Mouse (Mus musculus) lung, postnatal 25 days (tissue): ENCODE results near the gene Cpsf6.

Source experiments
- DNase-seq: peaks from one replicate; pipeline ENCODE4 v3.0.0; 2022; ENCODE audit warnings: low spot score

Cpsf6 gene

GRCm38 (mm10) chr10:117413562-117414527, 34.0 kb upstream of the Cpsf6 start:
- DNase-seq: no peak

- no peak for DNase-seq
Observed at GRCm38 (mm10) chr10:117412474-117413057, 32.8 kb upstream of the Cpsf6 start.

DNA sequence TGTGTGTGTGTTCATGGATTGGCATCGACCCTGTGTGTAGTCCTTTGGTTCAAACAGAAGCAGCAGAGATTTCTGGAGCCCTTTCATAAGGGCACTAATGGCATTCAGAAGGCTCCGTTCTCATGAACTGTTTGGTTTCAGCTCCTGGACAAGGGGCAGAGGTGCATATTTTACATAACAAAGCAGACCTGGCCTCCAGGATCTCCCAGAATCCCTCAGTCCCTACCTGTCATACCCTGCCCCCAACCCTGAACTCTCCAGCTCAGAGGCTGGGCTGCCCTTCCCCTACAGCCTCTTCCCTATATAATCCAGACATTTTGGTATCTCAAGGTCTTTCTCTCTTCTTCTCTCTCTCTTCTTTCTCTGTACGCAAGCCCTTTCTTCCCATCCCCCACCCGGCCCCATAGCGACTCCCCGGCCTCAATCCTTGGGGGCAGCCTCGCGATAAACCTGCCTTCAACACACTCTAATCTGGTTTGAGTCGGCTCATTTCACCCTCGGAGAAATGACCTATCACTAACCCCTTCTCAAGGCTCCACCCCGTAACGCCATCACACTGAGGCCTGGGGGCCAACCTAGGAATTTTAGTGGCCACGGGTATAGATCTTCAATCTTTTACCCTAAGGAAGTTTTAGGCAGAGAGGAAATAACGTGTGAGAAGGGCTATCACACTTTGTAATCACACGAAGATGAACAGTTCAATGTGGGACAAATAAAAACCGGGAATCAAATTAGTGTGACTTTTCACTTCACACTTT, 32.1 kb upstream of the Cpsf6 start:
- DNase-seq: no peak

GRCm38 (mm10) chr10:117411131-117411530, 31.3 kb upstream of the Cpsf6 start:
- DNase-seq: no peak

DNA sequence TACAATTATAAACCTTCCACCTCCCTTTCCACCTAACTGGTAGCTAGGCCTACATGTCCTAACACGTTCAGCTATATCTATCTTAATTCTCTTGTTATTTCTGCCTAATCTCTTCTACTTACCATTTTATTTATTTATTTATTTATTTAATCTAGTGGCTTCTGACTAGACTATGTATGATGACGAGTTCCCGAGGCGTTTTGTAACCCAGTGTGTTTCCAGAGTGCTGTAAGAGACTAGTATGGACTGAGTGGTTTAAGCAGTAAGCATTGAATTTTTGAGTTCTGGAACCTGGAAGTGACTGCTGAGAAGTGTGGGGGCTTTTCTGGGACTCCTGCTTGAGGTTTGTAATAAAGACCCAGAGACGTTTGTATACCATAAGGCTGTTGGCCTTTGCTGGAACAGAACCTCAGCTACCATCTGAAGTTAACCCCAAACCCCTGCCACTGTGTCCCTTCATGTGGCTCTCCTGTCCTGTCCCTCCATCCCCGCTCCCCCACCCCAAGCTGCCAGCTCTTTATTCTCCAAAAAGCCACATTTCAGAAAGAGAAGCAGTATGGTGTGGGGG, 30.8 kb upstream of the Cpsf6 start:
- DNase-seq: no peak

- no peak for DNase-seq
Observed at GRCm38 (mm10) chr10:117409373-117410354, 29.8 kb upstream of the Cpsf6 start.

DNA sequence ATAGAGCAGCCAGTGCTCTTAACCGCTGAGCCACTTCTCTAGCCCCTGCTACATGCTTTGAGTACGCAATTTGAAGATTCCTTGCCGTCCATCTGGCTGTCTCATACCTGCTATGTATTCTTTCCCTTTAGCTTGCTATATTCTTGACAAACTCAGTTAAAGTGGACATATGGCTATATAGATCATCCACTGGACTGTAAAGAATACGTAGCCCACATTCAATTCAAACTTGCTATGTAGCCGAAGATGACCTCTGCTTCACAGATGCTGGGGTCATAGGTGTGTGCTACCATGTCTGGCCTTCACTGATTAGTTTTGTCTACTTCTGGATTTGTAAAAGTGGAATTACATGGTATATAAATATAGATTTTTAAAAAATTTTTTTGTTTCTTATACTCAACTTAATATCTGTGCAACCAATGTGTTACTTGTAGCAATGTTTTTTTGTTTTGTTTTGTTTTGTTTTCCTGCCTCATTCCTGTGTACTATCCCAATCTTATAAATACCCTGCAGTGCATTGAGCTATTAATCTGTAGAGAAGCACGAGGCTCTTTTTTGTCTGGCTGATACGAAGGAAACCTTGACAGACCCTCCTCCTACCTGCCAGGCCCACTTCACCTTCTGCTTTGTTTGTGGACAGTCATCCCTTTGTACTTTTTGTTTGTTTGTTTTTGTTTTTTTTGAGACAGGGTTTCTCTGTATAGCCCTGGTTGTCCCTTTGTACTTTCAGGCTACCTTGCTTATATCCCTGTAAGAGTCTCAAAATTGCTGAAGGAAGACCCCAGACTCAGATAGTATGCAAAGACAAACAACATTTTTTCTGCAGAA, 28.9 kb upstream of the Cpsf6 start:
- no peak for DNase-seq

GRCm38 (mm10) chr10:117407734-117408288, 28.0 kb upstream of the Cpsf6 start:
- no peak for DNase-seq

DNA sequence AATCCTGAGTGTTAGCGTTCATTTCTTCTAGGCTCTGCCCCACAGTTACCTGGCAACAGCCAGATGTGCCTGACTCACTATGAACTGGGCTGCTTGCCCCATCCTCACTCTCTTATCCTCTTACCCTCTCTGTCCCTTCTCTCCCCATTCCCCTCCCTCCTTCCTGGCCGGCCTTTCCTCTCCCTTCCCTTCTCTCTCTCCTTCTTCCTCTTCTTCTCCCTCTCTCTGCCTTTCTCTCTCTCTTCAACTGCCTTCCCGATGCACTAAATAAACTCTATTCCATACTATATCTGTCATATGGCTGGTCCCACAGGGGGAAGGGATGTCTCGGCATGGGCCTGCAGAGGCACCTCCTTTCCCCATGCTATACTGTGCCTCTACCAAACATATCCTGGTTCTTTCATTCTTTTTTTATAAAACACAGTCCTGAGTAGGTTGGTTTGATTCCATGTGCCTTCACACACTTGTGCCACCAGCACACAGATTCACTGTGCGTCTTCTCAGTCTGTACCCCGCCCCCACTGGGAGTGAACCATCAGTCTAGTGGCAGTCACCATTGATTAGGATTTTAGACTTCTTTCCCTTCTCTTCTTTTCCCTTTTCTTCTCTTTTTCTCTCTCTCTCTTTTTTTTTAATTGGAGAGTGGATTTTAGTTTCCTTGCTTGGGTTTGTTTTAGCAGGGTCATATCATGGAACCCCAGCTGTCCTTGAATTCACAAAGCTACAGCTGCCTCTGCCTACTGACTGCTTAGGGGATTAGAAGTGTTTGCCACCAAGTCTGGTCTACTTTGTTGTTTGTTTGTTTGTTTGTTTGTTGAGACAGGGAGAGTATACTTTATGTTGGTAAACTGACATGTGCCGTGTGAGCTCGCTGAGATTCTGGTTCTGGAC, 27.3 kb upstream of the Cpsf6 start:
- DNase-seq: no peak

DNA sequence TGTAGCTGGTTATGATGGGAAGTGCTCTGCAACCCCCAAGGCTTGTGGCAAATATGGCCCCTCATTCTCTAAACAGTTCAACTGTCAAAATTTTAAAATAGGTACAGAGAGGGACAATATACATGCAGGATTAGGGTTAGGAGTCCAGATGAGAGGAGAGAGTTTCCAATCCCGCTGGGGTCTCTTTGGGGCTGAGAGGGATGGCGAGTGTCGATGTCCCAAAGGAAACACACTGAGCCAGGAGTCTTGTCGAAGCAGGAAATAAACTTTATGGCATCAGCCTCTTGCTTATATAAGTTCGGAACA, 26.4 kb upstream of the Cpsf6 start:
- no peak for DNase-seq

DNA sequence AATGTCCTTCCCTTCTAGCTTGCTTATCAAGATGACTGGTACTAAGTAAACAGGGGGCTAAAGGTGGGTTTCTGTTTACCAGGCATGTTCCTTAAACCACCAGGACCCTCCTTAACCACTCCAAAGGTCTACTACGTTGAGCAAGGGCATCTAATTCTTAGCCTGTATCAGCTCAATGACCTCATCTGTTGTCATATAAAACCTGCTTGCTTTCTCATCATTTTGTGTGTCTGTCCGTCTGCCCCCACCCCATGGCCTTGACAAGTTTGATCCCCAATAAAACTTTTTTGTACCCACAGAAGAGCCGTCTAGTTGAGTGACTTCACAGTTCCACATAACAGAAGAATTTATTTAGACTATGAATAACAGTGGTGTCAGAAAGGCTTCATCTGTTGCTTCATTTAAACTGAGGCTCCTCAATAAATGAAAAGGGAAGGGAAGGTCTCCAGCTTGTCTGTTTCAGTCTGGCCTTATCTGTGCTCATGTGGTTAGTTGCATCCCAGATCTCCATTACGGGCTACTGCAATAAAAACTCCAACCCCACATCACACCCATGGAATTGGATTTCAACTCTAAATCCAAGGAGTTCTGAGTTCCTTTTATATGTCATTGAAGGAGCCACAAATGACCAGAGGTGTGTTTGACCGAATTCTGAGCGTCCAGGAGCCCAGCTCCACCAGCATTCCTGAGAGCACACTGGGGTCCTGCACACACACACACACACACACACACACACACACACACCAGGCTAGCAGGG, 25.9 kb upstream of the Cpsf6 start:
- DNase-seq: no peak

- no peak for DNase-seq
Observed at GRCm38 (mm10) chr10:117404384-117404783, 24.6 kb upstream of the Cpsf6 start.

GRCm38 (mm10) chr10:117403344-117403953, 23.6 kb upstream of the Cpsf6 start:
- DNase-seq: no peak

DNA sequence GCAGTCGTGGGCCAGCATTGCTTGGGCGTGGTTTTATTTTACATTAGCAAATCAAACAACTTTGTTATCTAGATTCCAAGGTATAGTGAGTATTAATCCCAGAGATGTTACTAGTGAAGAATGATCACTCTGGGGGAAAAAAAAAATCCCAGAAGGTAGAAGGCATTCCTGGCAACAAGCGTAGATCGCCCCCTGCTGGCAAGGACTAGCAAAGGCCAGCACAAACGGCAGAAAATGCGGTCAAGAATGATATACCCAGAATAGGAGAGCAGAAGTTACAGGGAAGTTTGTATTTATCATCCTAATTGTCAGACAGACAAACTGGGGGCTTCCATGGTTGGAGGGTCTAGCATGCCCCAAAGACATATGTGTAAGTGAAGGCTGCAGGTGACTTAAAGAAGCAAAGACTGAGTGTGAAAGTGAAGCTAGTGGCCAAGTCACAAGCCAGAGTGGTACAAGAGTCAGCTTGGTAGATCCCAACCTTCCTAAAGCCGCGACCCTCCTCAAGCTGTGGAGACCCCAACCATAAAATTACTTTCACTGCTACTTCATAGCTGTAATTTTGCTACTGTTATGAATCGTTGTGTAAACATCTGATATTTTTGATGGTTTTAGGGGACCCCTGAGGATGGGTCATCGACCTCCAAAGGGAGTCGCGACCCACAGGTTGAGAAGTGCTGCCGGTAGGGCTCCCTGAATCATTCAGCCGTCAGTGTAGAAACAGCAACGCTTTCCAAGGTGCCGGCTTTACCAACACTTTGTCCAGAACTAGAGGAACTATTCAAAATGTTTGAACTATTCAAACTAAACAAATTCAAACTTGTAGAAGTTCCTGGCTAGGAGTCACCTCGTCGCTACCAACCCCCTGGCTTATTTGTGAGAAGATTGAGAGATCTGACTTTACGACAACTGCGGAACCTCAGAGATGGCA, 22.9 kb upstream of the Cpsf6 start:
- peak; percentile 54 for DNase-seq

DNA sequence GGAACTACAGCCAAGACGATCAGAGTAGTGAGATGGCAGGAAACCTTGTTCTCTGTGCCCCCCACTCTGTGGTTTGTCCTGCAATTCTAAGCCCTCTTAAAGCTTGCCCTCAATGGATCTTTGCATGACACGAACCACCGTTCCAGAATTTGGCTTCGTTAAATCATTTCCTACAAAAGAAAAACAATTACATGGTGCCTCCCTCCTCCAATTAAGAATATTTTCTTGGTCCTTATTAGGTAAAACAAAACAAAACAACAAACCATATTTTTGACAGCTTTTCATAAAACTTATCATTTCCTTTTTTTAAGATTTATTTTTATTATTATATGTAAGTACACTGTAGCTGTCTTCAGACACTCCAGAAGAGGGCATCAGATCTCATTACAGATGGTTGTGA, 21.5 kb upstream of the Cpsf6 start:
- DNase-seq: no peak

DNA sequence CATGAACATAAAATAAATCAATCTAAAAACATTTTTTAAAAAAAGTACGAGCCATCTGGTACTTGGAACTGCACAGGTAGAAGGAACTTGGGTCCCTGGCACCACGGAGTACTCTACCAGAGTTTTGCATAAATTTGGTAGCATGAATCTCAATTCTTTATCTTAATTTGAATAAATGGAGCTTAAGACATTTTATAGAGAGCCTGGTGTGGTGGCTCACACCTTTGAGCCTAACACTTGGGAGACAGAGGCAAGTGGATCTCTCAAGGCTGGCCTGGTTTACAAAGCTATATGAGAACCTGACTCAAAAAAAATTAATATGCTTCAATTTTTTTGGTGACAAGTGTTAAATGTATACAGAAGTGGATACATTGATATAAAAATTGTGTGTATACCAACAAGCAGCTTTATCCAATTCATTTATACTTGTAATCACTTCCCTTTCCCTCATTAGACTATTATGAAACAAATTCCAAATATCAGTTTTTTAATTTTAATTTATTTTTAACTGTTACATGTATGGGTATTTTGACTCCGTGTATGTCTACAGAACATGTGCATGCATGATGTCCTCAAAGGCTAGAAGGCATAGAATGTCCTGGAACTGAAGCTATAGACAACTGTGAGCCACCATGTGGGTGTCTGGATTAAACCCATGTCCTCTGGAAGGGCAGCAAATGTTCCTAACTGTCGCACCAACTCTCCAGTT, 20.6 kb upstream of the Cpsf6 start:
- no peak for DNase-seq
